Mouse (Mus musculus) forebrain, embryonic 13.5 days (tissue): ENCODE results near the gene Tcap. TPM values are rescaled to one million over a fixed set of nuclear protein-coding genes. Genes with fewer than 3 reads are reported as not detected.
A peak's percentile ranks its signal among the peaks of the same experiment; 100 is the strongest.

Source experiments
- ATAC-seq: fragments of 200-750 bp; cut with Nextera tagmentation; 2 replicates; pipeline ENCODE4 v1.8.0; 2017
- H3K27ac ChIP-seq: fragments of 300-500 bp; sonication (generic); 2 replicates; pipeline ENCODE4 v1.5.1; 2015; ENCODE audit warnings: inconsistent platforms, mild to moderate bottlenecking, moderate library complexity
- H3K27me3 ChIP-seq: fragments of 300-500 bp; sonication (generic); 2 replicates; pipeline ENCODE4 v1.6.1; 2015; ENCODE audit warnings: mild to moderate bottlenecking, inconsistent platforms
- H3K36me3 ChIP-seq: fragments of 300-500 bp; sonication (generic); 2 replicates; pipeline ENCODE4 v1.6.1; 2015; ENCODE audit warnings: mild to moderate bottlenecking, inconsistent platforms; ENCODE audit not compliant: poor library complexity, severe bottlenecking
- H3K4me1 ChIP-seq: fragments of 300-500 bp; sonication (generic); 2 replicates; pipeline ENCODE4 v1.6.1; 2015; ENCODE audit warnings: inconsistent platforms
- H3K4me2 ChIP-seq: fragments of 300-500 bp; sonication (generic); 2 replicates; pipeline ENCODE4 v1.6.1; 2015; ENCODE audit warnings: inconsistent platforms, mild to moderate bottlenecking, moderate library complexity
- H3K4me3 ChIP-seq: fragments of 300-500 bp; sonication (generic); 2 replicates; pipeline ENCODE4 v1.5.1; 2015; ENCODE audit warnings: mild to moderate bottlenecking, inconsistent platforms
- H3K9ac ChIP-seq: fragments of 300-500 bp; sonication (generic); 2 replicates; pipeline ENCODE4 v1.6.1; 2015; ENCODE audit warnings: mild to moderate bottlenecking, inconsistent platforms
- H3K9me3 ChIP-seq: fragments of 300-500 bp; sonication (generic); replicated peaks from 2 replicates; pipeline ENCODE4 v1.6.1; 2016; ENCODE audit warnings: inconsistent platforms
- whole genome bisulfite sequencing: fragments of 180-500 bp; shearing (Covaris S2); methylation state at CpG from one replicate; pipeline ENCODE4 v1.1.7; 2015; 5-methylcytosine and 5-hydroxymethylcytosine counted together
- polyA plus RNA-seq: library from polyadenylated mRNA; unstranded; fragments of >200 nt; fragmentation: Nextera tagmentation; extraction: Ambion mirVana; gene quantifications from 2 replicates; pipeline ENCODE4 v1.2.1, GENCODE M21; 2015

The Tcap gene
- polyA plus RNA-seq, 1 experiment from 2014 or later: 0.18 TPM

DNA sequence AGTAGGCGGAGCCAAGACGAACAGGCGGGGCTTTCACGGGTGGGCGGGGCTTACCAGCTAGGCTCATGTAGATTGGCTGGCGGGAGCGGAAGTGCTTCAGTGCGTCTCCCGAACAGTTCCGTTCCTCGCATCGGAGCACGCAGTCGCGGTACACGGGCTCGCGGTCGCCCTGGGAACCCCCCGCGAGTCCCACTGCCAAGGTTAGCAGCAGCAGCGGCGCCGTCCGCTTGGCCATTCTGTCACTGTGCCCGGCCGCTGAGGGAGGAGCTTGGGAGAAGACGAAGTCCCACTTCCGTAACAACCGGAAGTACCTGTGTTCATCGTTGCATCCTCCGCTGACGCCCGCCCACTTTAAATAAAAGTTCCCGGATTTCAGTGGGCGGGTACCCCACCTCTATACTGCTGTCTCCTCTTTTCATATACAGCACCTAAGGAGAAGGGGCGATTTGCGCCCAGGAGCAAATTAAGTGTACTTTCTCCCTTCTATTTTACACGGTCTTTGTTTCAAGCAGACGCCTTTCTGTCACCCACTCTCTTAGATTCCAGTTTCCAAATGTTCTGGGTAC is 16.6 kb downstream of the Tcap start, which contains the start of gene Pgap3:
Gene Pgap3 (minus strand): TSS at position 330 of the 566 bp plus-strand sequence.
- Histone ChIP-seq H3K4me1 (peaks cover 12% of the 10 kb centered on the region), H3K27ac (peak within 1 kb of the TSS; percentile 97), H3K36me3 (0 out of 2 replicates have a peak, but pooled peaks cover 2% of the 10 kb centered on the region), H3K4me2 (peak within 1 kb of the TSS; percentile 76), H3K27me3 (peaks cover 20% of the 10 kb centered on the region; the same call in 1 of the 2 replicates), H3K9ac (peak within 1 kb of the TSS; percentile 78), H3K4me3 (peak within 1 kb of the TSS; percentile 76), H3K9me3 (no peaks in the 10 kb centered on the region)
- ATAC-seq: peak; percentile 95
- WGBS: under 1% methylated on average over 39 of the region's 40 CpGs

DNA sequence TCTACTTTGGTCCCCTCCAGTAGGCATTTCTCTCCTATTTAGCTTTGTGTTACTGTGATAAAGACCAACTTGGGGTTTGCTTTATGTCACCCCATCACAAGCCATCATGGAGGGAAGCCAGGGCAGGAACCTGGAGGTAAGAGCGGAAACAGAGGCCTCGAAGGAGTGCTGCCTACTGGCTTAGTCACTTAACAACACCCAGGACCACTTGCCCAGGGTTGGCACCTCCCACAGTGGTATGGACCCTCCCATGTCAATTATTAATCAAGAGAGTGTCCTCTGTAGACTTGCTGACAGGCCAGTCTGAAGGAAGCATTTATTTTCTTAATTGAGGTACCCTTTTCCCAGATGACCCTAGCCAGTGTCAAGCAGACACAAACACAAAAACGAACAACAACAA is 17.2 kb downstream of the Tcap start:
- no peak for ATAC-seq

DNA sequence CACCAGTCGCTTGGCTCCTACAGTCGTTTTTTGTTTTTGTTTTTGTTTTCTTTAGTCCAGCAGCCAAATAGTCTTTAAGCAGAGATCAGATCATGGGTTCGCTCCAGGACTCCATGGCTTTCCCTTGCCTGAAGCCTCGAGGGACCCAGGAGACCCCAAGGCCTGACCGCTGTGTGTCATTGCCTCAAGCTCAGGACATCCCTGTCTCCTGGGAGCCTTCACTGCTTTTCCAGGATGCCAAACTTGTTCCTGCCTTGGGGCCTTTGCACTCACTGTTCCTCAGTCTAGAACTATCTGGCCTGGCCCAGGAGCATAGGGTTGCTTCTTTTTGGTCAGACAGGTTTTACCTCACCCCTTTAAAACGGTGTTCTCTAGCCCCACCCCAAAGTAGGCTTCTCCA is 23.0 kb downstream of the Tcap start:
- peaks cover 39% of the 10 kb centered on the region for H3K27me3 ChIP-seq
- H3K4me2 ChIP-seq: no peak overlapping the region
- H3K27ac ChIP-seq: no peak overlapping the region
- ATAC-seq: no peak
- 76% methylated on average over 6 of the region's 6 CpGs for WGBS
- H3K4me3 ChIP-seq: no peak overlapping the region
- no peaks in the 10 kb centered on the region for H3K36me3 ChIP-seq
- no peak overlapping the region for H3K9ac ChIP-seq
- peaks cover 13% of the 10 kb centered on the region for H3K4me1 ChIP-seq
- H3K9me3 ChIP-seq: no peaks in the 10 kb centered on the region

More for the DNA sequence above, 17.2 kb downstream of the Tcap start:
- H3K9me3 ChIP-seq: no peaks in the 10 kb centered on the region
- H3K4me3 ChIP-seq: peak overlapping the region; percentile 76
- H3K27ac ChIP-seq: peak overlapping the region; percentile 97
- peak overlapping the region; percentile 78 for H3K9ac ChIP-seq
- 67% methylated on average over 3 of the region's 3 CpGs for WGBS
- H3K4me1 ChIP-seq: peaks cover 11% of the 10 kb centered on the region
- H3K36me3 ChIP-seq: 0 out of 2 replicates have a peak, but pooled peaks cover 2% of the 10 kb centered on the region
- H3K4me2 ChIP-seq: peak overlapping the region; percentile 76
- peaks cover 20% of the 10 kb centered on the region; the same call in 1 of the 2 replicates for H3K27me3 ChIP-seq

DNA sequence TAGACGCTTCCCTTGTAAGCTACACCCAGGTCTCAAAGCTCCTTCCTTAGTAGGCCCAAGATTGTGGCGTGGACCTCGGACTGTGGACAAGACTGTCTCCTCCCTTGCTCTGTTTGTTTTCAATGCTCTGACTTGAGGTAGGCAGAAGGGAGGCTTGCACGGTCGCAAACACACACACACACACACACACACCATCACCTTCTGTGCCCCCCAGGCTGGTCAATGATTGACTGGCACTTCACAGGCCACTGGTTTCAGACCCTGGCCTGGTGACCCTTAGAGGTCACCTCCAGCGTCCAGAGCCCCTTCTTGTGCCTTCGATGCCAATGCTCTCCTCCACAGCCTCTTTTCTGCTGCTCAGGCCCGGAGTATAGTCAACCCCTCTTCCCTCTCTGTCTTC is 25.3 kb downstream of the Tcap start:
- Histone ChIP-seq H3K27me3 (peaks cover 37% of the 10 kb centered on the region), H3K4me1 (peaks cover 34% of the 10 kb centered on the region), H3K27ac (no peak overlapping the region), H3K36me3 (no peaks in the 10 kb centered on the region), H3K9me3 (no peaks in the 10 kb centered on the region), H3K9ac (peak overlapping the region; percentile 30; the same call in 1 of the 2 replicates), H3K4me2 (peak overlapping the region; percentile 34), H3K4me3 (no peak overlapping the region)
- WGBS: 59% methylated on average over 8 of the region's 8 CpGs
- no peak for ATAC-seq

DNA sequence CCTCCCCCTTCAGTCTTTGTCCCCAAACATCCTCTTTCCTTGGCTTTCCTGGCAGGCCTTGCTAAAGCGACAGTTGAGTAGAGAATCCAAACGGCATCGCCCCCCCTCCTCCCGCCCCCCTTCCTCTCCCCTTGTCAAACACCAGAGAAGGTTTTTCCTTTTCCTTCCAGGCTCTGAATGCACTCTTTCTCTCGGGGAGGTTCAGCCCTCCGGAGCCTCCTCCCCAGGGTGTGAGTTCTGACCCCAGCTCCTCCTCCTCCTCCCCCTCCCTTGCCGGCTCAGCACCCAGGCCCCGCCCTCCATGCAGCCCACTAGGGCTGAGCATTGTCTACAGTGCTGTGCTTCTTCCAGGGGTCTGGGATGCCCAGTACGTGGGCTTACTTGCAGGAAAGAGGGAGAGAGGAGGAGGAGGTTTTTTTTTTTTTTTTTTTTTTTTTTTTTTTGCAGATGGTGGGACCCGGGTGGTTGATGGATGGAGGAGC is 25.8 kb downstream of the Tcap start:
- 4% methylated on average over 10 of the region's 10 CpGs for WGBS
- Histone ChIP-seq H3K27me3 (peaks cover 41% of the 10 kb centered on the region), H3K4me2 (peak overlapping the region; percentile 34), H3K36me3 (no peaks in the 10 kb centered on the region), H3K4me1 (peaks cover 39% of the 10 kb centered on the region), H3K4me3 (no peak overlapping the region), H3K9ac (peak overlapping the region; percentile 30; the same call in 1 of the 2 replicates), H3K9me3 (no peaks in the 10 kb centered on the region), H3K27ac (no peak overlapping the region)
- ATAC-seq: peak; percentile 57; the same call in 1 of the 2 replicates

DNA sequence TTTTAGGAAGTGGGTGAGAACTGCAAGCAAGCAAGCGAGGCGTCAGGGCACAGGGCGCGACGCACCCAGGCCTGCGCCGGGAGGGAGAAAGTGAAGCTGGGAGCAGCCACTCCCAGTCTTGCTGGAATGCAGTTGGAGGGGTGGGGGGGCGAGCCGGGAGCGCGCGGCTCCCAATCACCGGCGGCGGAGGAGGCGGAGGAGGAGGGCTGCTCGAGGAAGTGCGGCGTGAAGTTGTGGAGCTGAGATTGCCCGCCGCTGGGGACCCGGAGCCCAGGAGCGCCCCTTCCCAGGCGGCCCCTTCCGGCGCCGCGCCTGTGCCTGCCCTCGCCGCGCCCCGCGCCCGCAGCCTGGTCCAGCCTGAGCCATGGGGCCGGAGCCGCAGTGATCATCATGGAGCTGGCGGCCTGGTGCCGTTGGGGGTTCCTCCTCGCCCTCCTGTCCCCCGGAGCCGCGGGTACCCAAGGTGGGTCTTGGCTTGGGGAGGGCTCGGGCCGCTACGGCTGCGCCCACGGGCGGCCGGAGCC is 28.7 kb downstream of the Tcap start, which contains the start of gene Erbb2:
Gene Erbb2 (plus strand): TSS at position 198 of the 524 bp plus-strand sequence.
- Histone ChIP-seq H3K36me3 (no peaks in the 10 kb centered on the region), H3K27me3 (peaks cover 41% of the 10 kb centered on the region), H3K4me3 (peak within 1 kb of the TSS; percentile 62), H3K9ac (peak within 1 kb of the TSS; percentile 75), H3K27ac (peak within 1 kb of the TSS; percentile 41), H3K4me1 (peaks cover 40% of the 10 kb centered on the region), H3K4me2 (peak within 1 kb of the TSS; percentile 99), H3K9me3 (no peaks in the 10 kb centered on the region)
- WGBS: under 1% methylated on average over 36 of the region's 49 CpGs
- peak; percentile 68 for ATAC-seq

DNA sequence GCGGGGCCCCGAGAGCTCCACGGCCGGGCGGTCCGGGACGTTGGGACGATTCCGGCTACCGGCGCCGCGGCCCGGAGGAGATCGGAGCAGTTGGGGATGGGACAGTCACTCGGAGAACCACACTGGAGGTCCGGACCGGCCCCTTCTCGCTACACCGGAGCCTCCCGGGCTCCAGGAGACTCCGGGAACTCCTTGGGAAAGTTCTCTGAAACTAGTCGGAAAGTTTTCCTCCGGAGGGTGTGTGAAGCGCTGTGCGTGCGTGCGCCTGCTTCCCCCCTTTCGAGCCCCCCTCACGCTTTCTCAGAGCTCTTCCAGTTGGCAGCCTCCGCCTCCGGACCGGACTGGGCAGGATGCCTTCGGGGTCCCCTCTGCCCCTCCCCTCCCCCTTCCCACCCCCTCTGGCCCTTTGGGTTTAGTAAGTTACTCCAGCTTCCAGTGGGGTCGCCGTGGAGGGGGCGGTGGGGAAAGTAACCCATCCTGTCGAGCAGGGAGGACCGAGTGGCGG is 29.2 kb downstream of the Tcap start:
- WGBS: under 1% methylated on average over 40 of the region's 40 CpGs
- Histone ChIP-seq H3K9me3 (no peaks in the 10 kb centered on the region), H3K27ac (peak overlapping the region; percentile 41), H3K9ac (peak overlapping the region; percentile 75), H3K4me1 (peaks cover 40% of the 10 kb centered on the region), H3K36me3 (no peaks in the 10 kb centered on the region), H3K4me2 (peak overlapping the region; percentile 99), H3K27me3 (peaks cover 41% of the 10 kb centered on the region), H3K4me3 (peak overlapping the region; percentile 62)
- ATAC-seq: peak; percentile 32; the same call in 1 of the 2 replicates

DNA sequence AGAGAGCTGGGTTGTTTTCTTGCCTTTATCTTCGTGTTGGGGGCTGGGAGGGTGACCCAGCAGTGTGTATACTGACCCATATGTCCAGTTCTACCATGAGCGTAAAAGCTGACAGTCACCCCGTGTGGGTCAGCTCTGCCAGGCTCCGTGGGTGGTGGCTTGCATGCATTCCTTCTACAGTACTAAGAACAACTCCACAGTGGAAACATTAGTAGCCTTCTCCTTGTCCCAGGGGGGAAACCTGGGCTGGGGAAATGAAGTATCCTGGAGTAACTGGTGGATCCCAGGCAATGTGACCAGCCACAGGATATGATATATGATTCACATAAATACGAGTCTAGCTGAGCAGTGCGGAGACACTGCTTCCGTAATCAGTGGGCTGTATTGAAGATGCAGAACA is 30.1 kb downstream of the Tcap start:
- Histone ChIP-seq H3K27ac (no peak overlapping the region), H3K9ac (0 out of 2 replicates have a peak overlapping the region, but pooled peaks have one; percentile 75), H3K27me3 (peaks cover 41% of the 10 kb centered on the region), H3K9me3 (no peaks in the 10 kb centered on the region), H3K4me2 (peak overlapping the region; percentile 99), H3K4me1 (peaks cover 40% of the 10 kb centered on the region), H3K36me3 (no peaks in the 10 kb centered on the region), H3K4me3 (peak overlapping the region; percentile 62)
- WGBS: 31% methylated on average over 7 of the region's 7 CpGs
- no peak for ATAC-seq

DNA sequence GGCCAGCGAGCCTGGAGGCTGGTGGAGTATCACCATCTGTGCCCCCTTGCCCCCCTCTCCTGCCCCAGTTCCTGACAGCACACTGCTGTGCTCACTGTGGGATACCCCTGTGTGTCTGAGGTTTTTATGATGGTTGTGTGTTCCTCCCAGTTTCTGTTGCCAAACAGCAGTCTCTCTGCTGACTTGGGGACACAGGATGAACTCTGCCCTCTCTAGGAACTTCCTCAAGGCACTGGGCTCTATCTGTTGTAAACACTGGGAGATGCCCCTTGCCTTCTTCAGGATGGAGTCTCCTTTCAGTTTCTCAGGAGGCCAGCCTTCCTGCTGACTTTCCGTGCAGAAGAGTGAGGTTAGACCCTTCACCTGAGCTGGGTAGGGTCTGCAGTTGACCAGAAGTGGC is 30.6 kb downstream of the Tcap start:
- H3K27me3 ChIP-seq: peaks cover 41% of the 10 kb centered on the region

DNA sequence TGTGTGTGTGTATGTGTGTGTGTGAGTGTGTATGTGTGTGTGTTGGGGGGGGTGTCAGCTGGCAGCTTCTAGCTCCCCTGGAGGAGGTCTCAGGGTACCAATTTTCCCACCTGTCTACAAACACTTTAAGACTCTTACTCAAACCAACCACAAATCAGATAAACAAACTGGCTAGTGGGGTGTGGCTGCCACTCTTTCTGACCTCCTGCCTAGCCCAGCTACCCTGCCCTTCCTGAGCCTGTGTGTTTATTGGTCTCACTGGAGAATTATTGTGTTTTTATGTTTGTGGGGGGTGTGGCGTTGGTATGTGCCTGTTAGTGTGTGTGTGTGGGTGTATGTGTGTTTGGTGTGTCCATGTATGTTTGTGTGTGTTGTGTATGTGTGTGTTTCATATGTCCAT is 33.5 kb downstream of the Tcap start:
- no peak overlapping the region for H3K9ac ChIP-seq
- H3K36me3 ChIP-seq: no peaks in the 10 kb centered on the region
- ATAC-seq: no peak
- peaks cover 20% of the 10 kb centered on the region; the same call in 1 of the 2 replicates for H3K27me3 ChIP-seq
- 92% methylated on average over 1 of the region's 1 CpGs for WGBS
- peaks cover 23% of the 10 kb centered on the region for H3K4me1 ChIP-seq
- H3K9me3 ChIP-seq: no peaks in the 10 kb centered on the region
- H3K4me3 ChIP-seq: no peak overlapping the region
- H3K4me2 ChIP-seq: no peak overlapping the region
- H3K27ac ChIP-seq: no peak overlapping the region

More for the DNA sequence above, 30.6 kb downstream of the Tcap start:
- Histone ChIP-seq H3K36me3 (no peaks in the 10 kb centered on the region), H3K9me3 (no peaks in the 10 kb centered on the region), H3K4me2 (peak overlapping the region; percentile 99; the same call in 1 of the 2 replicates), H3K27ac (no peak overlapping the region), H3K9ac (no peak overlapping the region), H3K4me1 (peaks cover 36% of the 10 kb centered on the region), H3K4me3 (peak overlapping the region; percentile 62; the same call in 1 of the 2 replicates)
- ATAC-seq: no peak
- 25% methylated on average over 2 of the region's 2 CpGs for WGBS

DNA sequence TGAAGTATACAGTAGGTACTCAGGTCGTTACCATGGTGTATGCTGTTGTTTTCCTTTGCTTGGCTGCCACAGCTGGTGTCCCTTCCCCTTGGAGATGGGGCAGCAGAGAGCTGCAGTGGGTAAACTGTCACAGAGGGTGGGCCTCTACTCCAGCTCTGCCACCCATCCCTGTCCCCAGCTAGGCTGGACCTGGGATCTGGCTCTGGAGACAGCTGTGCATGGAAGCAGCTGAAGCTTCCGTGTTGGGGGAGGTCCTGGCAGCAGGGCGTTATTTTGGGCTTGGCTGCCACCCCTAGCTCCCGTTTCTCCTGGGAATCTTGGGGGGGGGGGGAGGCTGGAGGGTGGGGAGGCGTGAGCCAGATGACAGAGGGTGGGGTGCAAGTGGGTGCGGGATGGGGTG is 34.7 kb downstream of the Tcap start:
- H3K27ac ChIP-seq: no peak overlapping the region
- H3K9ac ChIP-seq: no peak overlapping the region
- no peaks in the 10 kb centered on the region for H3K36me3 ChIP-seq
- H3K27me3 ChIP-seq: peaks cover 13% of the 10 kb centered on the region; the same call in 1 of the 2 replicates
- H3K4me1 ChIP-seq: peaks cover 13% of the 10 kb centered on the region; the same call in 1 of the 2 replicates
- no peak overlapping the region for H3K4me3 ChIP-seq
- ATAC-seq: no peak
- 74% methylated on average over 6 of the region's 6 CpGs for WGBS
- no peak overlapping the region for H3K4me2 ChIP-seq
- no peaks in the 10 kb centered on the region for H3K9me3 ChIP-seq

DNA sequence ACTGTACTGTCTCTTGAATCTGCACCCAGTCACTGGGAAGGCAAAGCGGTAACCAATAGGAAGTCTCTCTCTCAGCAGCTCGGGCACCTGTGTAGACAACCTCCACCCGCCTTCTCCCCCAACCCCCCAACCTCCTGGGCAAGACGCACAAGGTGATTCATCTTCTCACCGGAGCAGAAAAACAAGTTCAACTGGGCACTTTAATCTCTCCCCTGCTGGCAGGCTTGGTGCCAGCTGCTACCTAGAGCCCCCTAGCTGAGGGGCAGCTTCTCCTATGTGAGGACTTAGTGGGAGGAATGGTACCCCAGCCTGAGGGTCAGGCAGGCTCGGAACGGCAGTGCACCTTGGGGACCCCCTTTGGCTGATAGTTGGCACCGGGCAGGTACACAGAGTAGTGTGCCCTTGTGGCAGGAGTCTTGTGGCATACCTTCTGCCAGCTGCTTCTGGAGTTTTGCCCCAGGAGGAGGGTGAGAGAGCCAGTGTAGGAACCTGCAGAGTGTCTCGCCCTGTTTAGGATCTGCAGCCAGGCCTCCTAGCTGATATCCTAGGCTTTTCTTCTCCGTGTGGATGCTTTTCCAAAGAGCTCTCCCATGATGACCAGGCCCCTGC is 35.4 kb downstream of the Tcap start:
- H3K27ac ChIP-seq: no peak overlapping the region
- H3K4me2 ChIP-seq: no peak overlapping the region
- H3K9ac ChIP-seq: no peak overlapping the region
- H3K27me3 ChIP-seq: peaks cover 8% of the 10 kb centered on the region; the same call in 1 of the 2 replicates
- no peak for ATAC-seq
- H3K36me3 ChIP-seq: no peaks in the 10 kb centered on the region
- no peak overlapping the region for H3K4me3 ChIP-seq
- peaks cover 5% of the 10 kb centered on the region; the same call in 1 of the 2 replicates for H3K4me1 ChIP-seq
- 88% methylated on average over 10 of the region's 10 CpGs for WGBS
- H3K9me3 ChIP-seq: no peaks in the 10 kb centered on the region
